Mouse (Mus musculus): ENCODE measurements around the gene Pdpk1.

Gene Pdpk1

DNA sequence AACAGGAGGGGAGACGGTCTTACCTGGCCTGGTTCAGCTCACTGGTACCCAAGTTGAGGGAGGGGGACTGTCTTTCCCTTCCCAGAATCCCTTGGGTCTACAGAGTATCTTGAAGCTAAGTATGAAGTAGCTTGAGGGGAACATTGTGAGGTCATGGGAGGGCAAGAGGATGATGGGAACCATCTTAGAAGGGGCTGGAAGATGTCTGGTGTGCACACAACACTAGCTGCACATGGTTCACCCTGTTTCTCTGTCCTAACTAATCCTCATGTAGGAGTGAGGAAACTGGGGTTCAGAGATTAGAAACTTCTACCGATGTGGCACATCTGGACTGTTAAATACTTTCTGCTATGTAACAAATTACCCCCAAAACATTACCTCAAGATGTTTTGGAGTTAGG lies at the start of gene Pdpk1:
Gene Pdpk1 (minus strand): TSS at position 101 of the 400 bp plus-strand sequence.
- no peak for DNase-seq

- no peak for DNase-seq
These were observed 49.0 kb upstream of the Pdpk1 start for GRCm38 (mm10) chr17:24199741-24200140.

GRCm38 (mm10) chr17:24199252-24199651 lies 48.5 kb upstream of the Pdpk1 start:
- DNase-seq, result no peak

GRCm38 (mm10) chr17:24197032-24197824 lies 46.5 kb upstream of the Pdpk1 start:
- DNase-seq, result no peak

DNA sequence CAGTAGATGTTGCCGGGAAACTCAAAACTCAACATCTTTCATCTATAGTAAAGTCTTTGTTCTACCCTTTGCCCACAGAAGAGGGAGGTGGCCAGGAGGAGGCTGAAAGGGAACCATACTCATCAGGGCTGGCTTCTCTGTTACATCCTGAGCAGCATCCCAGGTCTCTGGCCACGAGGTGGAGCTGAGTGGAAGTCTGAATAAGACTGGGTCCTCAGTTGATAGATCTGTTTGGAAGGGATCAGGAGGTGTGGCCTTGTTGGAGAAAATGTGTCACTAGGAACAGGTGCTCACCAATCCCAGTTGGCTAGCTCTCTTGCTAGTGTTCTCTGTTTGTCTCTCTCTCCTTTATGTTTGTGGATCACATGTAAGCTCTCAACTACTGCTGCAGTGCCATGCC lies 44.6 kb upstream of the Pdpk1 start:
- DNase-seq, result no peak

DNA sequence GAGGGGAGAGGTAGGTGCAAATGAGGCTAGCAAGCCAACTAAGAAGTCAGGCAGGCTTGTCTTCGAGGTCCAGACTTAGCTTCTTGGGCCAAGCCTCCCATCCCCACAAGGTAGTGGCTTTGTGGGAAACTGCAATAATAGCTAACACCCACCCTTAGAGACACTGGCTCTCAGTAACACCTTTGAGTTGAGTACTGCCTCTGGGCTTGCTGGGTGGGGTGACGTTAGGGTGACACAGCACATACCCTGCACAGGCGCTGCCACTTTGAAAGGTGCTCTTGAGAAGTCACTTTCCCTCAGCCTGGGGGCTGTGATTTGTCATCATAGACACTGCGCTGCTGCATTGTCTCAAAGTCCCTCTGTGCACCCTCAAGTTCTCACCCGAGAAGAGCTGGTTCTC lies 43.0 kb upstream of the Pdpk1 start:
- no peak for DNase-seq

- DNase-seq, result no peak
These were observed 42.5 kb upstream of the Pdpk1 start for GRCm38 (mm10) chr17:24193268-24193667.

DNA sequence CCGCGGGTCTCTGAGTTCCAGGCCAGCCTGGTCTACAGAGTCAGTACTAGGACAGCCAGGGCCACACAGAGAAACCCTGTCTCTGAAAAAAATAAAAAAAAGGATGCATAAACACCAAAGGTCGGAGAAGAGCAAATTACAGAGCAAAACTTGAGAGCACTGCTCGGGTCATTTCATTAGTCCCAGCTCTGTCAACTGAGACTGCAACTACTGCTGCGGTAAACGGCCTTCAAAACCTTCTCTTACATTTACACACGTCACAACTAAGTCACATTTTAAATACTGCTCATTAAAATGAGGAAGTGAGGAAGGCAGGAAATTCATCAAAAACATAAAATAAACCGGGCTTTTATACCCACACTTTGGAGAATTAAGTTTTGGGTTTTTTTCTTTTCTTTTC lies 42.1 kb upstream of the Pdpk1 start:
- no peak for DNase-seq

DNA sequence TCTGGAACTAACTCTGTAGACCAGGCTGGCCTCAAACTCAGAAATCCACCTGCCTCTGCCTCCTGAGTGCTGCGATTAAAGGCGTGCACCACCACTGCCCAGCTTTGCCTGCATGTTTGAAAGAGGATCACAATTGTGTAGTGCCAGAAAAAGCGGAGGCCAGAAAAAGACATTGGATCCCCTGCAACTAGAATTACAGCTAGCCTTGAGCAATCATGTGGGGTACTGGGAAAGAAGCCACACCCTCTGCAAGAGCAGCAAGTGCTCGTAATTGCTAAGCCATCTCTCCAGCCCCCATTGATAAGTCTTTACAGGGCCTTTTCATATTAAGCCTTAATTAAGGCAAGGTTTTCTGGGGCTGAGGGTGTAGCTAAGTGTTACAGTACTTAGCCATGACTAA lies 40.8 kb upstream of the Pdpk1 start:
- DNase-seq, result no peak

- DNase-seq, result no peak
These were observed 40.2 kb upstream of the Pdpk1 start for GRCm38 (mm10) chr17:24190934-24191333.

DNA sequence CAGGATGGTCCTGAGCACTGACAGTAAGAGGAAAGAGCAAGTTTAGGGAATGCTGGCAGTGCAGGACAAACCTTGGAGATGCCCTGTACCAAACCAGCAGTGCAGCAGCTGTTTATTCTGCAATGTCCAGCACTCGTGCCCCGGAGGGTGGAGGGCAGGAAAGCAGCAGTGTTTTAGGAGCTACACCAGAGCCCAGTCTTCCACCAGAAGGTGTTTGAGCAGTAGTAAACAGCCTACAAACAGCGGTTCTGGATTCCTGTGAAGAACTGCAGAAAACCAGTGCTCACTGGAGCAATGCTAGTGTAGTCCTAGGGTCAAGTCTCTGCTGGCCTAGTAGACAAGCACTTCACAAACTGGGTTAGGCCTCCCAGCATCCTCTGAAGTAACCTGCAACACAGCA lies 23.5 kb upstream of the Pdpk1 start:
- DNase-seq, result no peak

DNA sequence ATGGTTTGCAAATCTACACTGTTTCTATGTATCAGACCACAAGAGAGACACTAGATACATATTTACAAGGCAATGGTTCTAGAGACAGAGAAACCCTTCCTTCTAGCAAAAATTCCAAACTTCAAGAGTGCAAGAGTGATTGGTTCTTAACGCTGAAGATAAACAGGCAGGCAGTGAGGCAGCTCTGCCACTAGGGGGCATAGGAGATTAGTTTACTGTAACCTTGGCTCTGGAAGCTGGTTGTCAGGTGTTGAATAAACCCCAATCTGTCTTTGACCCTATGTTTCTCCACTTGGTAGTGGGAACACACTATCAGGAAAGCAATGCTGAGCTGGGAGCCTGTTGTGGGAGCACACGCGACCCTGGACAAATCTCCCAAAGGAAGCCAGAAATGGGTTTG lies 22.7 kb upstream of the Pdpk1 start:
- DNase-seq, result peak; percentile 78

DNA sequence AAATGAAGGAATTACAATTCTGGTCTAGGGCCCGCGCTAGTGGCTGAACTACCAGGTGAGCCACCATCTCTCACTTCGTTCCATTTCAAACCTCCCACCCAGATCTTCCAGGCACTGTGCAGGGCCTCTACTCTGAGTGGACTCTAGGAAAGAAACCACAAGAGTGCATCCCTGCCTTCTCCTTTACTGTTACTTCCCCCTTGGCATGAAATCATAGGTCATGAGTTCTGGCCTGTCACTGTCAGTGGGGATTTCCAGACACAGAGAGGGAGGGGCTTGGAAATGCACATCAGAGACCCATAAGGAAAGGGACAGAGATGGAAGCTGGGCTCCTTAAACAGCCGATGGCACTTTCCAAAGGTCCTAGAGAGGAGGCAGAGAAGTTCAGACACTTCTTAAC lies 21.0 kb upstream of the Pdpk1 start:
- DNase-seq, result no peak

- DNase-seq, result no peak
These were observed 20.0 kb upstream of the Pdpk1 start for GRCm38 (mm10) chr17:24170729-24171128.

GRCm38 (mm10) chr17:24170125-24170524 lies 19.4 kb upstream of the Pdpk1 start:
- no peak for DNase-seq

- peak; percentile 97 for DNase-seq
These were observed 18.8 kb upstream of the Pdpk1 start, which contains the start of gene Atp6v0c for GRCm38 (mm10) chr17:24169317-24170065. Gene Atp6v0c (minus strand): TSS chr17:24169702.

- peak; percentile 84 for DNase-seq
These were observed 18.0 kb upstream of the Pdpk1 start for GRCm38 (mm10) chr17:24168590-24169277.

GRCm38 (mm10) chr17:24167891-24168505 lies 17.3 kb upstream of the Pdpk1 start:
- DNase-seq, result no peak

- no peak for DNase-seq
These were observed 16.4 kb upstream of the Pdpk1 start for GRCm38 (mm10) chr17:24167120-24167519.

DNA sequence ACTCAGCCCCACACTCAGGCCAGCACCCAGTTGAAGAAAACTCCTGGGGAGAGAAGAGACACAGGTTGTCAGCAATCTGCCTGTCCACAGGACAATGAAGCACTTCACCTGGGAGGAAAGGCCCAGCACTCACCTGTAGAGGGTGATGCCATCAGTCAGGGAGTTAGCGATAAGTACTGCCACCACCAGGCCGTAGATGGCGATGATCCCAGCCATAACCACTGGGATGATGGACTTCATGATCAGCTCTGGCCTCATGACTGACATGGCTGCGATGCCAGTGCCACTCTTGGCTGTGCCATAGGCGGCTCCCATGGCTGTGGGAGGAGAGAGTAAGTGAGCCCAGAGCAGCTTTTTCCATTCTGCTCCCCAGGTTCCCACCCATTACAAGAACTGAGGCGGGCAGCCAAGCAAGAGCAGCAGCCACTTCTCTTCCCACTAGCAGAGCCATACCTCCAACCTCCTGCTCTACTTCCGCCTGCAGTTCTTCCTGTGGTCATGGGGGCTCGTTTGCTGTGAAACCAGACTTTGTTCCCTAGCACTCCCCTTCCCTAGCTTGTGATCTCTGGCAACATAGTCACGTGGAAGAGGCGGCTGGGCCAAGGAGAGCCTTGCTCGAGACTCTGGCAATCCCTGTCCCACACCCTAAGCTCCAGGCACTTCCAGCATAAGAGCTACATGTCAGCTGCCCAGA lies 14.0 kb upstream of the Pdpk1 start:
- no peak for DNase-seq

GRCm38 (mm10) chr17:24163176-24163962 lies 12.6 kb upstream of the Pdpk1 start, which contains the start of gene Amdhd2:
Gene Amdhd2 (minus strand): TSS chr17:24163766.
- peak; percentile 96 for DNase-seq

Measured in thymus, postnatal 4 days (tissue).